In genomic region chr15:80641702-80642435, GRCm38 (mm10) we compare ENCODE assay signal across 23 mouse cellular contexts. TPM values are rescaled to one million over a fixed set of nuclear protein-coding genes. Genes with fewer than 3 reads are reported as not detected.
DNase-seq lines count a peak whose midpoint lies in the region; ATAC-seq and TF ChIP-seq lines count a peak whose summit lies in the region.
"Had no signal": no experiment of that assay in that cellular context is flagged by ENCODE, and none has a peak within 500 bp of the region (broad histone marks: within the 10 kb centered on the region; RNA-seq: fewer than 3 reads in every experiment).

No protein-coding gene starts in this region.

- no peak for TF ChIP-seq CTCF in lung, embryonic 14.5 days (IDR thresholded peaks at IDR 0.05; ENCODE audit: low read depth)
- no peak for TF ChIP-seq CTCF in olfactory bulb, adult 2 months (IDR thresholded peaks at IDR 0.05; ENCODE audit: insufficient read depth, low read depth, low read length)

- H3K4me2 ChIP-seq in lung, embryonic 14.5 days, result no peak overlapping the region
- H3K4me2 ChIP-seq: forebrain, embryonic 13.5 days; heart, embryonic 13.5 days; hindbrain, embryonic 12.5 days; hindbrain, embryonic 15.5 days had no signal

- H3K36me3 ChIP-seq in lung, embryonic 14.5 days (ENCODE audit: insufficient read depth), result no peaks in the 10 kb centered on the region
- H3K36me3 ChIP-seq: forebrain, embryonic 10.5 days; heart, embryonic 10.5 days; heart, embryonic 13.5 days; hindbrain, embryonic 12.5 days; hindbrain, embryonic 15.5 days had no signal

- H3K9me3 ChIP-seq in lung, embryonic 14.5 days (ENCODE audit: low read depth, low read length), result no peaks in the 10 kb centered on the region
- H3K9me3 ChIP-seq: forebrain, embryonic 10.5 days; forebrain, embryonic 13.5 days; heart, embryonic 10.5 days; heart, embryonic 13.5 days; hindbrain, embryonic 12.5 days; hindbrain, embryonic 15.5 days had no signal

- ATAC-seq in lung, embryonic 14.5 days (ENCODE audit: insufficient read depth), result no peak
- ATAC-seq: forebrain, embryonic 13.5 days; forebrain, embryonic 16.5 days; Patski had no signal

- H3K9ac ChIP-seq in lung, embryonic 14.5 days, result no peak overlapping the region
- H3K9ac ChIP-seq: forebrain, embryonic 13.5 days; heart, embryonic 13.5 days; hindbrain, embryonic 12.5 days; hindbrain, embryonic 15.5 days had no signal

- no peak overlapping the region for H3K4me3 ChIP-seq in lung, embryonic 14.5 days (ENCODE audit: low read depth, low read length)
- no peak overlapping the region for H3K4me3 ChIP-seq in olfactory bulb, adult 2 months (ENCODE audit: insufficient read depth, low read depth, low read length)
- H3K4me3 ChIP-seq: forebrain, embryonic 10.5 days; forebrain, embryonic 13.5 days; heart, adult 2 months; heart, embryonic 10.5 days; heart, embryonic 13.5 days; hindbrain, embryonic 12.5 days; hindbrain, embryonic 15.5 days had no signal

- DNase-seq in lung, embryonic 14.5 days, result peak; percentile 31
- no peak for DNase-seq in lung, postnatal 25 days (ENCODE audit: low spot score)
- DNase-seq in 3T3-L1 (ENCODE audit: low read depth, low spot score), result peak; percentile 72
- peak; percentile 71 for DNase-seq in NIH3T3 (ENCODE audit: low read depth)
- no peak for DNase-seq in spleen, postnatal 10 days (ENCODE audit: low spot score in 2 of 2)
- no peak for DNase-seq in heart, postnatal 4 days
- DNase-seq: adrenal gland, postnatal 10 days; adrenal gland, postnatal 36 days; cerebellum, adult 18-20 months; cerebellum, adult 9-10 months; cerebellum, postnatal 14 days; gastrocnemius, postnatal 14 days; heart, adult 2 months; heart, postnatal 14 days had no signal

- TF ChIP-seq POLR2A in olfactory bulb, adult 2 months (IDR thresholded peaks at IDR 0.05; ENCODE audit: insufficient read depth, low read depth, low read length), result no peak

- H3K27ac ChIP-seq in lung, embryonic 14.5 days (ENCODE audit: low read depth), result no peak overlapping the region
- H3K27ac ChIP-seq in olfactory bulb, adult 2 months (ENCODE audit: insufficient read depth, low read depth, low read length), result 0 out of 2 replicates have a peak overlapping the region, but pooled peaks have one; percentile 15
- H3K27ac ChIP-seq: forebrain, embryonic 10.5 days; forebrain, embryonic 13.5 days; heart, adult 2 months; heart, embryonic 10.5 days; heart, embryonic 13.5 days; hindbrain, embryonic 12.5 days; hindbrain, embryonic 15.5 days had no signal

- H3K4me1 ChIP-seq in lung, embryonic 14.5 days (ENCODE audit: insufficient read depth), result no peaks in the 10 kb centered on the region
- H3K4me1 ChIP-seq in olfactory bulb, adult 2 months (ENCODE audit: control insufficient read depth, insufficient read depth, low read length), result peaks cover 17% of the 10 kb centered on the region
- H3K4me1 ChIP-seq: hindbrain, embryonic 15.5 days had no signal

- WGBS in lung, embryonic 14.5 days, result 63% methylated on average over 2 of the region's 2 CpGs
- 83% methylated on average over 2 of the region's 2 CpGs for WGBS in olfactory bulb, adult 2 months

- no peaks in the 10 kb centered on the region for H3K27me3 ChIP-seq in lung, embryonic 14.5 days (ENCODE audit: insufficient read depth, low read length)
- H3K27me3 ChIP-seq: forebrain, embryonic 13.5 days; hindbrain, embryonic 12.5 days; hindbrain, embryonic 15.5 days; Patski had no signal

RNA-seq across cellular contexts. Expression of gene Fam83f, which starts 29.8 kb away (rescaled TPM):
- 0.46 and 0.76 TPM in 2 replicates for polyA plus RNA-seq in lung, embryonic 14.5 days (2014; fragmentation: Nextera tagmentation; extraction: Ambion mirVana)
- not detected in 2 replicates for polyA plus RNA-seq in olfactory bulb, adult 2 months (2012; ENCODE audit: insufficient read depth, insufficient read length, low replicate concordance, missing spikeins)
- total RNA-seq in heart, postnatal 4 days (2021), result under 1 TPM; 0.17 to 0.23 TPM
- total RNA-seq: heart, adult 2 months had no signal
- polyA plus RNA-seq: forebrain, embryonic 13.5 days; forebrain, embryonic 16.5 days; Patski had no signal

Comparison
In these comparisons a context has a peak if more than half of its experiments do, and no peak if none do; other contexts are left out.
1. DNase-seq: peak in lung, embryonic 14.5 days (single experiment), 3T3-L1 (single experiment) and NIH3T3 (single experiment); none in lung, postnatal 25 days (single experiment), spleen, postnatal 10 days (0 of 2) and heart, postnatal 4 days (single experiment).